Mouse (Mus musculus) embryonic facial prominence, embryonic 14.5 days (tissue): ENCODE results near the gene Gtf2ird1. TPM values are rescaled to one million over a fixed set of nuclear protein-coding genes. Genes with fewer than 3 reads are reported as not detected.
A peak's percentile ranks its signal among the peaks of the same experiment; 100 is the strongest.
"Not testable (repeated sequence)": the region's sequence is repeated elsewhere in the genome, so short reads cannot be mapped to it uniquely, and the experiment has no call there.

Experiments used
- ATAC-seq: fragments of 200-750 bp; cut with Nextera tagmentation; 2 replicates; pipeline ENCODE4 v1.8.0; 2017; ENCODE audit warnings: low read depth, moderate number of reproducible peaks, moderate TSS enrichment
- DNase-seq: peaks from one replicate; pipeline ENCODE4 v3.0.0-alpha.2; 2015; ENCODE audit warnings: low spot score
- H3K27ac ChIP-seq: fragments of 300-500 bp; sonication (generic); replicated peaks from 2 replicates; pipeline ENCODE4 v1.5.1; 2014; ENCODE audit warnings: low read depth, mild to moderate bottlenecking, low read length, moderate library complexity
- H3K27me3 ChIP-seq: fragments of 300-500 bp; sonication (generic); replicated peaks from 2 replicates; pipeline ENCODE4 v1.6.1; 2014; ENCODE audit warnings: low read length; ENCODE audit not compliant: control insufficient read depth, insufficient read depth
- H3K36me3 ChIP-seq: fragments of 300-500 bp; sonication (generic); 2 replicates; pipeline ENCODE4 v1.6.1; 2014; ENCODE audit warnings: low read length, mixed read lengths; ENCODE audit not compliant: control insufficient read depth, insufficient read depth
- H3K4me1 ChIP-seq: fragments of 300-500 bp; sonication (generic); 2 replicates; pipeline ENCODE4 v1.6.1; 2014; ENCODE audit warnings: antibody characterized with exemption, low read length; ENCODE audit not compliant: control insufficient read depth, insufficient read depth
- H3K4me2 ChIP-seq: fragments of 300-500 bp; sonication (generic); 2 replicates; pipeline ENCODE4 v1.6.1; 2014; ENCODE audit warnings: low read depth, mild to moderate bottlenecking, low read length, moderate library complexity, mixed read lengths
- H3K4me3 ChIP-seq: fragments of 300-500 bp; sonication (generic); 2 replicates; pipeline ENCODE4 v1.5.1; 2014; ENCODE audit warnings: low read depth, mild to moderate bottlenecking, low read length
- H3K9ac ChIP-seq: fragments of 300-500 bp; sonication (generic); 2 replicates; pipeline ENCODE4 v1.6.1; 2014; ENCODE audit warnings: low read depth, mild to moderate bottlenecking, low read length, moderate library complexity, mixed read lengths
- H3K9me3 ChIP-seq: fragments of 300-500 bp; sonication (generic); 2 replicates; pipeline ENCODE4 v1.6.1; 2016; ENCODE audit warnings: low read length; ENCODE audit not compliant: control insufficient read depth
- WGBS: fragments of 180-500 bp; shearing (Covaris S2); extraction: QIAGEN DNeasy Blood & Tissue Kit; methylation state at CpG from one replicate; pipeline ENCODE4 v1.1.7; 2014; 5-methylcytosine and 5-hydroxymethylcytosine counted together
- polyA plus RNA-seq: library from polyadenylated mRNA; unstranded; fragments of >200 nt; fragmentation: Nextera tagmentation; extraction: Ambion mirVana; gene quantifications from 2 replicates; pipeline ENCODE4 v1.2.1, GENCODE M21; 2014

The Gtf2ird1 gene
- polyA plus RNA-seq, 1 experiment from 2014 or later, result 80.3 TPM

- H3K4me1 ChIP-seq, result no peaks in the 10 kb centered on the region
- no peaks in the 10 kb centered on the region for H3K36me3 ChIP-seq
- no peak overlapping the region for H3K4me2 ChIP-seq
- H3K27ac ChIP-seq, result no peak overlapping the region
- no peak overlapping the region for H3K4me3 ChIP-seq
- DNase-seq (peak; percentile 72), ATAC-seq (peak; percentile 49; the same call in 1 of the 2 replicates)
- H3K27me3 ChIP-seq, result no peaks in the 10 kb centered on the region
- no peaks in the 10 kb centered on the region for H3K9me3 ChIP-seq
- H3K9ac ChIP-seq, result no peak overlapping the region
- WGBS, result 67% methylated on average over 10 of the region's 10 CpGs
Measured at GRCm38 (mm10) chr5:134341321-134341720, 115.2 kb downstream of the Gtf2ird1 start.

GRCm38 (mm10) chr5:134340101-134340522 is 116.4 kb downstream of the Gtf2ird1 start:
- ATAC-seq, result peak; percentile 51; the same call in 1 of the 2 replicates
- Histone ChIP-seq H3K27me3 (no peaks in the 10 kb centered on the region), H3K9ac (no peak overlapping the region), H3K4me2 (no peak overlapping the region), H3K4me3 (no peak overlapping the region), H3K9me3 (no peaks in the 10 kb centered on the region), H3K36me3 (no peaks in the 10 kb centered on the region), H3K27ac (no peak overlapping the region), H3K4me1 (no peaks in the 10 kb centered on the region)
- WGBS, result 31% methylated on average over 6 of the region's 6 CpGs
- DNase-seq, result no peak

GRCm38 (mm10) chr5:134337012-134337411 is 119.5 kb downstream of the Gtf2ird1 start:
- not testable (repeated sequence) for H3K27me3 ChIP-seq, H3K4me2 ChIP-seq, H3K4me3 ChIP-seq, H3K9ac ChIP-seq, H3K27ac ChIP-seq, H3K4me1 ChIP-seq, H3K9me3 ChIP-seq, ATAC-seq, DNase-seq, H3K36me3 ChIP-seq
- WGBS, result 54% methylated on average over 2 of the region's 2 CpGs

- Histone ChIP-seq H3K4me1 (no peaks in the 10 kb centered on the region), H3K36me3 (no peaks in the 10 kb centered on the region), H3K27ac (peak overlapping the region; percentile 71), H3K27me3 (no peaks in the 10 kb centered on the region), H3K9me3 (no peaks in the 10 kb centered on the region), H3K4me2 (no peak overlapping the region; the same call in 1 of the 2 replicates), H3K9ac (no peak overlapping the region), H3K4me3 (no peak overlapping the region)
- peak; percentile 91 for ATAC-seq
- 26% methylated on average over 8 of the region's 8 CpGs for WGBS
- DNase-seq, result peak; percentile 89
Measured at GRCm38 (mm10) chr5:134332743-134333142, 123.8 kb downstream of the Gtf2ird1 start.

- WGBS, result 81% methylated on average over 2 of the region's 2 CpGs
- no peaks in the 10 kb centered on the region for H3K36me3 ChIP-seq
- H3K9me3 ChIP-seq, result no peaks in the 10 kb centered on the region
- ATAC-seq (no peak), DNase-seq (no peak)
- no peak overlapping the region for H3K9ac ChIP-seq
- no peaks in the 10 kb centered on the region for H3K27me3 ChIP-seq
- H3K4me1 ChIP-seq, result no peaks in the 10 kb centered on the region
- H3K27ac ChIP-seq, result no peak overlapping the region
- H3K4me3 ChIP-seq, result no peak overlapping the region
- no peak overlapping the region for H3K4me2 ChIP-seq
Measured at GRCm38 (mm10) chr5:134330082-134330481, 126.4 kb downstream of the Gtf2ird1 start.

GRCm38 (mm10) chr5:134329311-134329710 is 127.2 kb downstream of the Gtf2ird1 start:
- Histone ChIP-seq H3K4me3 (no peak overlapping the region), H3K9me3 (no peaks in the 10 kb centered on the region), H3K9ac (no peak overlapping the region), H3K4me2 (no peak overlapping the region), H3K36me3 (no peaks in the 10 kb centered on the region), H3K27me3 (no peaks in the 10 kb centered on the region), H3K27ac (no peak overlapping the region), H3K4me1 (no peaks in the 10 kb centered on the region)
- ATAC-seq, result no peak
- no peak for DNase-seq
- WGBS, result 61% methylated on average over 4 of the region's 4 CpGs

- 83% methylated on average over 6 of the region's 6 CpGs for WGBS
- no peak overlapping the region for H3K9ac ChIP-seq
- H3K36me3 ChIP-seq, result no peaks in the 10 kb centered on the region
- no peak overlapping the region for H3K4me2 ChIP-seq
- ATAC-seq (no peak), DNase-seq (no peak)
- no peaks in the 10 kb centered on the region for H3K4me1 ChIP-seq
- H3K4me3 ChIP-seq, result no peak overlapping the region
- H3K9me3 ChIP-seq, result no peaks in the 10 kb centered on the region
- H3K27ac ChIP-seq, result no peak overlapping the region
- no peaks in the 10 kb centered on the region for H3K27me3 ChIP-seq
Measured at GRCm38 (mm10) chr5:134328482-134329001, 128.0 kb downstream of the Gtf2ird1 start.

- H3K27ac ChIP-seq, result no peak overlapping the region
- H3K4me2 ChIP-seq, result no peak overlapping the region
- H3K36me3 ChIP-seq, result no peaks in the 10 kb centered on the region
- no peak overlapping the region for H3K4me3 ChIP-seq
- ATAC-seq, result no peak
- no peaks in the 10 kb centered on the region for H3K27me3 ChIP-seq
- WGBS, result 67% methylated on average over 13 of the region's 13 CpGs
- H3K4me1 ChIP-seq, result peaks cover 3% of the 10 kb centered on the region; the same call in 1 of the 2 replicates
- DNase-seq, result no peak
- no peak overlapping the region for H3K9ac ChIP-seq
- H3K9me3 ChIP-seq, result no peaks in the 10 kb centered on the region
Measured at GRCm38 (mm10) chr5:134325856-134326566, 130.5 kb downstream of the Gtf2ird1 start.

- no peak overlapping the region for H3K9ac ChIP-seq
- no peaks in the 10 kb centered on the region for H3K9me3 ChIP-seq
- H3K36me3 ChIP-seq, result no peaks in the 10 kb centered on the region
- no peak overlapping the region for H3K4me3 ChIP-seq
- H3K27ac ChIP-seq, result 0 out of 2 replicates have a peak overlapping the region, but pooled peaks have one; percentile 24
- H3K4me1 ChIP-seq, result peaks cover 3% of the 10 kb centered on the region; the same call in 1 of the 2 replicates
- ATAC-seq (peak; percentile 82), DNase-seq (peak; percentile 77)
- no peaks in the 10 kb centered on the region for H3K27me3 ChIP-seq
- no peak overlapping the region for H3K4me2 ChIP-seq
- WGBS, result 21% methylated on average over 2 of the region's 2 CpGs
Measured at GRCm38 (mm10) chr5:134323869-134324268, 132.6 kb downstream of the Gtf2ird1 start.
